Mouse (Mus musculus): ENCODE results near the gene Shmt2. TPM values are rescaled to one million over a fixed set of nuclear protein-coding genes. Genes with fewer than 3 reads are reported as not detected.

Shmt2 gene
- total and polyA plus RNA-seq, 2 experiments from 2014 or later: 51.5 to 109 TPM

DNA sequence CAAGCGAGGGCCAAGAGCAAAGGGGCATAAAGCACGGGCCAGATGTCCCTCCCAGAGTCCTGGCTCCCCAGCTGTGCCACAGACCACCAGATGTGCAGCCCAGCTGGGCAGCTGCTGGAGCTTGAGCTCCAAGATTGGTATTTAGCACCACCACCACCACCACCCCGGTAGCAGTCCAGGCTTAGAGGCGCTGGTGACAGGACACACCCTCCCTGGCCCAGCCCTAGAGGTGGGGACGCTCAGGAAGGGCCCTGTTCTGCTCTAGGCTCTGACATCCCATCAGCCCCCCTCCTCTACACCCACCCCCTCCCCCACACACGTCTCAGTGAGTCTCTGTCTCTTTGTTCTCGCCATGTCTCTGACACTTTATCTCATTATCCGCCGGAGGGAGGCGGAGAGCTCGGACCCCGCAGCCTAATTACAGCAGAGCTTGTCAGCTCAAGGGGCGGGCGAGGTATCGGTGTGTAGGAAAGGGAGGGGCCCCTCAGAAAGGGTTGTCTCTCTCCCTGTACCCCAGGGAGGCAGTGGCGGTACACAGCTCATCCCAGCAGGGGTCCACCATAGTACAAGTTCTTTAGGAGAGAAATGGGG lies 8.6 kb downstream of the Shmt2 start:
- WGBS: 3% methylated on average over 16 of the region's 16 CpGs

DNA sequence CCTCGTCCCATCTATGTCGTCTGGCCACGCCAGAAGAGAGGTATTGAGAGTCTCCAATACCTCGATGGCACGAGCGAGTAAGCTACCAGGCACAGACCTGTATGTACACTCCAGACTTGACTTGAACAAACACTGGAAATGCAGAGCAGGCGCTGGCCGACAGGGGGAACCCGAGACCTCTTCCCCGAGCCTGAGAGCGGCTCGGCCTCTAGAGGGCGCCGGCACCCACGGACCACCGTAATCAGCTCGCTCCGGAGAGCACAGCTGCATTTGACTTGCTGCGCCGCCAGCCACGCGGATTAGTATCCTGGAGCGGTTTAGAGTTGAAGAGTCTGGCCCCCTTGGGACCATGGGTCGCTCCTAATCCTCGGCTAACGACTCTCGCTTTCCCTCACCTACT lies 9.4 kb downstream of the Shmt2 start:
- Histone ChIP-seq H3K4me2 (ENCODE audit: low read depth, low read length) (peak overlapping the region; percentile 65), H3K27ac (ENCODE audit: low read depth) (no peak overlapping the region), H3K9me3 (replicated peaks; ENCODE audit: control insufficient read depth, low read length) (no peaks in the 10 kb centered on the region), H3K4me1 (ENCODE audit: control insufficient read depth, insufficient read depth) (peaks cover 36% of the 10 kb centered on the region), H3K9ac (replicated peaks; ENCODE audit: low read depth, low read length) (no peak overlapping the region), H3K4me3 (ENCODE audit: low read depth, low read length) (peak overlapping the region; percentile 47), H3K36me3 (replicated peaks; ENCODE audit: control insufficient read depth, insufficient read depth, low read length) (peaks cover 3% of the 10 kb centered on the region; the same call in 1 of the 2 replicates), H3K27me3 (ENCODE audit: control insufficient read depth, insufficient read depth, low read length) (peaks cover 62% of the 10 kb centered on the region)
- under 1% methylated on average over 27 of the region's 27 CpGs for WGBS
- TF ChIP-seq CTCF (IDR thresholded peaks at IDR 0.05; ENCODE audit: low read depth): peak; percentile 100
- TF ChIP-seq EP300 (IDR thresholded peaks at IDR 0.05; ENCODE audit: low read depth): no peak
- DNase-seq (ENCODE audit: low spot score) (peak; percentile 82), ATAC-seq (ENCODE audit: insufficient read depth, low read depth) (peak; percentile 68)

More for the DNA sequence above, 8.6 kb downstream of the Shmt2 start:
- no peak for ATAC-seq (ENCODE audit: insufficient read depth, low read depth)
- no peak for DNase-seq (ENCODE audit: low spot score)
- Histone ChIP-seq H3K27me3 (ENCODE audit: control insufficient read depth, insufficient read depth, low read length) (peaks cover 56% of the 10 kb centered on the region), H3K4me2 (ENCODE audit: low read depth, low read length) (peak overlapping the region; percentile 65), H3K27ac (ENCODE audit: low read depth) (no peak overlapping the region), H3K36me3 (replicated peaks; ENCODE audit: control insufficient read depth, insufficient read depth, low read length) (peaks cover 11% of the 10 kb centered on the region), H3K9me3 (replicated peaks; ENCODE audit: control insufficient read depth, low read length) (no peaks in the 10 kb centered on the region), H3K4me3 (ENCODE audit: low read depth, low read length) (peak overlapping the region; percentile 32), H3K9ac (replicated peaks; ENCODE audit: low read depth, low read length) (no peak overlapping the region), H3K4me1 (ENCODE audit: control insufficient read depth, insufficient read depth) (peaks cover 36% of the 10 kb centered on the region)
- no peak for TF ChIP-seq CTCF (IDR thresholded peaks at IDR 0.05; ENCODE audit: low read depth)
- TF ChIP-seq EP300 (IDR thresholded peaks at IDR 0.05; ENCODE audit: low read depth): no peak

GRCm38 (mm10) chr10:127512307-127512666 lies 10.0 kb downstream of the Shmt2 start:
- H3K9ac ChIP-seq (replicated peaks; ENCODE audit: low read depth, low read length): no peak overlapping the region
- H3K9me3 ChIP-seq (replicated peaks; ENCODE audit: control insufficient read depth, low read length): no peaks in the 10 kb centered on the region
- H3K4me3 ChIP-seq (ENCODE audit: low read depth, low read length): peak overlapping the region; percentile 47
- TF ChIP-seq EP300 (IDR thresholded peaks at IDR 0.05; ENCODE audit: low read depth) (no peak), CTCF (IDR thresholded peaks at IDR 0.05; ENCODE audit: low read depth) (no peak)
- H3K27me3 ChIP-seq (ENCODE audit: control insufficient read depth, insufficient read depth, low read length): peaks cover 67% of the 10 kb centered on the region
- no peak for ATAC-seq (ENCODE audit: insufficient read depth, low read depth)
- no peak overlapping the region for H3K27ac ChIP-seq (ENCODE audit: low read depth)
- no peak for DNase-seq (ENCODE audit: low spot score)
- WGBS: 3% methylated on average over 7 of the region's 7 CpGs
- H3K4me1 ChIP-seq (ENCODE audit: control insufficient read depth, insufficient read depth): peaks cover 34% of the 10 kb centered on the region
- H3K36me3 ChIP-seq (replicated peaks; ENCODE audit: control insufficient read depth, insufficient read depth, low read length): no peaks in the 10 kb centered on the region
- peak overlapping the region; percentile 65 for H3K4me2 ChIP-seq (ENCODE audit: low read depth, low read length)

- Histone ChIP-seq H3K4me3 (ENCODE audit: low read depth, low read length) (peak overlapping the region; percentile 47), H3K27me3 (ENCODE audit: control insufficient read depth, insufficient read depth, low read length) (peaks cover 68% of the 10 kb centered on the region), H3K9ac (replicated peaks; ENCODE audit: low read depth, low read length) (0 out of 2 replicates have a peak overlapping the region, but pooled peaks have one; percentile 12), H3K36me3 (replicated peaks; ENCODE audit: control insufficient read depth, insufficient read depth, low read length) (no peaks in the 10 kb centered on the region), H3K4me2 (ENCODE audit: low read depth, low read length) (peak overlapping the region; percentile 65), H3K27ac (ENCODE audit: low read depth) (no peak overlapping the region), H3K9me3 (replicated peaks; ENCODE audit: control insufficient read depth, low read length) (no peaks in the 10 kb centered on the region), H3K4me1 (ENCODE audit: control insufficient read depth, insufficient read depth) (peaks cover 29% of the 10 kb centered on the region)
- under 1% methylated on average over 46 of the region's 46 CpGs for WGBS
- no peak for ATAC-seq (ENCODE audit: insufficient read depth, low read depth)
- TF ChIP-seq EP300 (IDR thresholded peaks at IDR 0.05; ENCODE audit: low read depth) (no peak), CTCF (IDR thresholded peaks at IDR 0.05; ENCODE audit: low read depth) (peak; percentile 14; the same call in 1 of the 2 replicates)
- DNase-seq (ENCODE audit: low spot score): no peak
These were observed 10.5 kb downstream of the Shmt2 start for GRCm38 (mm10) chr10:127511634-127512306.

DNA sequence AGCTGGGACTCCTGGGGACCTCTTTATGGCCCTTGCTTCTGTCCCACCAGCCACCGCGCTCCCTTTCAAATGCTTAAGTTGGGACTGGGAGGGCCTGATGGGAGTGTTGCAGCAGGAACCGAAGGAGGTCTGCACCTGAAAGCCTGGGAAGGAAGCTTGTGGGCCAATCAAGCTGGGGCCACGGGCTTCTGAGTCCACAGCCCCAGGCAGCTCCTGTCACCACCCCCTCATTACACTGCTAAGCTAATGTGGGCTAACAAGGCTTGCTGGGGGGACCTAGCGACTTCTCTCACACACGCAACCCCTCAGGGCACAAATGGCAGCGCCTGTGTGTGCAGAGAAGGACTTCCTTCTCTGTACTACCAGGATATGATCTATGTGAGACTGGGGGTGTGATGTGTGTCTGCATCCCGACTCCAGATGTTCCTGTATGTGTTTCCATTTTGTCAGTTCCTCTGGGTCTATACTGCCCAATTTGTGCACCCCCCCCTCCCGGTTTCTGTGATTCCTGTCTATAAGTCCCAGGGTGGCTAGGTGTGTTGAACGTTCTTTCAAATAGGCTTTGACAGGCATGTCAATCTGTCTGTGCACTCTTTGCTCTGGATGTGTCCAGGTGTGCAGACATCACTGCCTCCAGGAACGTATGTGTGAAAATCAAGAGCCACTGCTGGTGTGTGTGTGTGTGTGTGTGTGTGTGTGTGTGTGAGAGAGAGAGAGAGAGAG lies 11.2 kb downstream of the Shmt2 start:
- Histone ChIP-seq H3K27me3 (ENCODE audit: control insufficient read depth, insufficient read depth, low read length) (peaks cover 68% of the 10 kb centered on the region), H3K36me3 (replicated peaks; ENCODE audit: control insufficient read depth, insufficient read depth, low read length) (no peaks in the 10 kb centered on the region), H3K27ac (ENCODE audit: low read depth) (no peak overlapping the region), H3K4me3 (ENCODE audit: low read depth, low read length) (peak overlapping the region; percentile 47; the same call in 1 of the 2 replicates), H3K9ac (replicated peaks; ENCODE audit: low read depth, low read length) (no peak overlapping the region), H3K9me3 (replicated peaks; ENCODE audit: control insufficient read depth, low read length) (no peaks in the 10 kb centered on the region), H3K4me1 (ENCODE audit: control insufficient read depth, insufficient read depth) (peaks cover 22% of the 10 kb centered on the region), H3K4me2 (ENCODE audit: low read depth, low read length) (peak overlapping the region; percentile 65)
- TF ChIP-seq CTCF (IDR thresholded peaks at IDR 0.05; ENCODE audit: low read depth) (no peak), EP300 (IDR thresholded peaks at IDR 0.05; ENCODE audit: low read depth) (no peak)
- WGBS: 16% methylated on average over 11 of the region's 11 CpGs
- no peak for ATAC-seq (ENCODE audit: insufficient read depth, low read depth)
- no peak for DNase-seq (ENCODE audit: low spot score)

Measured in heart, postnatal 0 days (tissue).